Mouse (Mus musculus) lung, embryonic 14.5 days (tissue): Measurements from ENCODE around the gene St8sia2. TPM values are rescaled to one million over a fixed set of nuclear protein-coding genes. Genes with fewer than 3 reads are reported as not detected.

Experiments used
- ATAC-seq: fragments of 200-750 bp; cut with Nextera tagmentation; 2 replicates; pipeline ENCODE4 v1.8.0; 2017; ENCODE audit warnings: mild to moderate bottlenecking, moderate TSS enrichment, moderate library complexity; ENCODE audit not compliant: insufficient read depth
- DNase-seq: peaks from one replicate; pipeline ENCODE4 v3.0.0-alpha.2; 2015
- H3K27ac ChIP-seq: fragments of 300-500 bp; sonication (generic); 2 replicates; pipeline ENCODE4 v1.5.1; 2014; ENCODE audit warnings: low read depth, mild to moderate bottlenecking, moderate library complexity
- H3K27me3 ChIP-seq: fragments of 300-500 bp; sonication (generic); 2 replicates; pipeline ENCODE4 v1.6.1; 2014; ENCODE audit warnings: low read length, control low read depth; ENCODE audit not compliant: insufficient read depth
- H3K36me3 ChIP-seq: fragments of 300-500 bp; sonication (generic); 2 replicates; pipeline ENCODE4 v1.6.1; 2014; ENCODE audit warnings: control low read depth; ENCODE audit not compliant: insufficient read depth
- H3K4me1 ChIP-seq: fragments of 300-500 bp; sonication (generic); 2 replicates; pipeline ENCODE4 v1.6.1; 2014; ENCODE audit warnings: antibody characterized with exemption, control low read depth; ENCODE audit not compliant: insufficient read depth
- H3K4me2 ChIP-seq: fragments of 300-500 bp; sonication (generic); 2 replicates; pipeline ENCODE4 v1.6.1; 2014; ENCODE audit warnings: mild to moderate bottlenecking
- H3K4me3 ChIP-seq: fragments of 300-500 bp; sonication (generic); 2 replicates; pipeline ENCODE4 v1.5.1; 2014; ENCODE audit warnings: low read depth, low read length
- H3K9ac ChIP-seq: fragments of 300-500 bp; sonication (generic); 2 replicates; pipeline ENCODE4 v1.6.1; 2014
- H3K9me3 ChIP-seq: fragments of 300-500 bp; sonication (generic); 2 replicates; pipeline ENCODE4 v1.6.1; 2016; ENCODE audit warnings: low read depth, low read length, control low read depth
- CTCF ChIP-seq: IDR thresholded peaks from 2 replicates; pipeline ENCODE4 v1.5.1; 2016; ENCODE audit warnings: antibody characterized with exemption, low read depth
- WGBS: fragments of 180-500 bp; shearing (Covaris S2); extraction: QIAGEN DNeasy Blood & Tissue Kit; methylation state at CpG from one replicate; pipeline ENCODE4 v1.1.7; 2014; 5-methylcytosine and 5-hydroxymethylcytosine counted together
- polyA plus RNA-seq: library from polyadenylated mRNA; unstranded; fragments of >200 nt; fragmentation: Nextera tagmentation; extraction: Ambion mirVana; gene quantifications from 2 replicates; pipeline ENCODE4 v1.2.1, GENCODE M21; 2014

The St8sia2 gene
- polyA plus RNA-seq, 1 experiment from 2014 or later = 19.0 TPM

GRCm38 (mm10) chr7:73910843-73911242 lies 102.6 kb downstream of the St8sia2 start:
- DNase-seq (no peak), ATAC-seq (no peak)
- WGBS = 88% methylated on average over 4 of the region's 4 CpGs
- Histone ChIP-seq H3K9ac (no peak overlapping the region), H3K4me2 (no peak overlapping the region), H3K27me3 (no peaks in the 10 kb centered on the region), H3K9me3 (no peaks in the 10 kb centered on the region), H3K27ac (no peak overlapping the region), H3K4me1 (no peaks in the 10 kb centered on the region), H3K36me3 (no peaks in the 10 kb centered on the region), H3K4me3 (no peak overlapping the region)
- no peak for TF ChIP-seq CTCF

- no peak for ATAC-seq
- no peaks in the 10 kb centered on the region for H3K27me3 ChIP-seq
- H3K9ac ChIP-seq = no peak overlapping the region
- no peaks in the 10 kb centered on the region for H3K36me3 ChIP-seq
- H3K4me1 ChIP-seq = no peaks in the 10 kb centered on the region
- WGBS = 81% methylated on average over 5 of the region's 5 CpGs
- no peaks in the 10 kb centered on the region for H3K9me3 ChIP-seq
- H3K4me3 ChIP-seq = no peak overlapping the region
- no peak for TF ChIP-seq CTCF
- no peak for DNase-seq
- H3K27ac ChIP-seq = no peak overlapping the region
- H3K4me2 ChIP-seq = no peak overlapping the region
These were observed 103.9 kb downstream of the St8sia2 start for GRCm38 (mm10) chr7:73909432-73910205.

- no peak overlapping the region for H3K27ac ChIP-seq
- H3K9me3 ChIP-seq = no peaks in the 10 kb centered on the region
- H3K4me3 ChIP-seq = no peak overlapping the region
- 70% methylated on average over 6 of the region's 6 CpGs for WGBS
- H3K27me3 ChIP-seq = no peaks in the 10 kb centered on the region
- no peak for DNase-seq
- no peaks in the 10 kb centered on the region for H3K4me1 ChIP-seq
- no peak for ATAC-seq
- no peak for TF ChIP-seq CTCF
- H3K9ac ChIP-seq = no peak overlapping the region
- H3K4me2 ChIP-seq = no peak overlapping the region
- H3K36me3 ChIP-seq = no peaks in the 10 kb centered on the region
These were observed 119.0 kb downstream of the St8sia2 start for GRCm38 (mm10) chr7:73894506-73894905.

GRCm38 (mm10) chr7:73891830-73892229 lies 121.7 kb downstream of the St8sia2 start:
- Histone ChIP-seq H3K9me3 (no peaks in the 10 kb centered on the region), H3K4me1 (no peaks in the 10 kb centered on the region), H3K4me3 (no peak overlapping the region), H3K4me2 (no peak overlapping the region), H3K27ac (no peak overlapping the region), H3K36me3 (no peaks in the 10 kb centered on the region), H3K27me3 (no peaks in the 10 kb centered on the region), H3K9ac (no peak overlapping the region)
- WGBS = 77% methylated on average over 5 of the region's 5 CpGs
- DNase-seq = no peak
- ATAC-seq = no peak
- no peak for TF ChIP-seq CTCF

- Histone ChIP-seq H3K4me1 (no peaks in the 10 kb centered on the region), H3K9ac (no peak overlapping the region), H3K27me3 (no peaks in the 10 kb centered on the region), H3K27ac (no peak overlapping the region), H3K36me3 (no peaks in the 10 kb centered on the region), H3K4me2 (no peak overlapping the region), H3K4me3 (no peak overlapping the region), H3K9me3 (no peaks in the 10 kb centered on the region)
- ATAC-seq = no peak
- TF ChIP-seq CTCF = no peak
- no peak for DNase-seq
- WGBS = 72% methylated on average over 9 of the region's 9 CpGs
These were observed 122.4 kb downstream of the St8sia2 start for GRCm38 (mm10) chr7:73890891-73891610.

- no peaks in the 10 kb centered on the region for H3K27me3 ChIP-seq
- TF ChIP-seq CTCF = no peak
- H3K4me2 ChIP-seq = no peak overlapping the region
- H3K9ac ChIP-seq = no peak overlapping the region
- no peaks in the 10 kb centered on the region for H3K36me3 ChIP-seq
- ATAC-seq = no peak
- no peak overlapping the region for H3K27ac ChIP-seq
- 81% methylated on average over 5 of the region's 5 CpGs for WGBS
- H3K4me3 ChIP-seq = no peak overlapping the region
- no peaks in the 10 kb centered on the region for H3K4me1 ChIP-seq
- DNase-seq = no peak
- no peaks in the 10 kb centered on the region for H3K9me3 ChIP-seq
These were observed 123.0 kb downstream of the St8sia2 start for GRCm38 (mm10) chr7:73890466-73890865.
